Mouse (Mus musculus): ENCODE measurements around the gene Gm20388. TPM values are rescaled to one million over a fixed set of nuclear protein-coding genes. Genes with fewer than 3 reads are reported as not detected.

The Gm20388 gene
- total RNA-seq, 2 experiments from 2014 or later, result 1.3 to 8.5 TPM

GRCm38 (mm10) chr8:122803906-122804761, 2893.5 kb downstream of the Gm20388 start:
- DNase-seq (ENCODE audit: low spot score in 2 of 2), result no peak

DNA sequence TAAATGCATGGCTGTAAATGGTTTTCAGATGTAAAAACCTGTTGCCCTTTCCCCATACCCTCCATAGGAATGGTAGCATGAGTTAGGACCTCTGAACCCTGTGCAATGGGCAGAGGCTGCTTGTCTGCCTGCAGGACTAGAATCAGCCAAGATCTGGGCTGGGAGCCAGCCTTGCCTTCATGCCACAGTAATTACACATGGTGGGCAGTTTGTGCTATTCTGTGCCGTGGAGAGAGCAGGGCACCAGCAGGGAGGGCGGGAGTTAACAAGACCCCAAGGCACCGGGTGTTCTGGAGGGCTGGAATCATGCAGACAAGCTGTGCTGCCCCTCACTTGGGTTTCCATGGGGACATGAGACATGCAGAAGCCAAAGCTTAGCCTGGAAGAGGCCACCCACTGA, 2894.7 kb downstream of the Gm20388 start:
- DNase-seq (ENCODE audit: low spot score in 2 of 2), result no peak

DNA sequence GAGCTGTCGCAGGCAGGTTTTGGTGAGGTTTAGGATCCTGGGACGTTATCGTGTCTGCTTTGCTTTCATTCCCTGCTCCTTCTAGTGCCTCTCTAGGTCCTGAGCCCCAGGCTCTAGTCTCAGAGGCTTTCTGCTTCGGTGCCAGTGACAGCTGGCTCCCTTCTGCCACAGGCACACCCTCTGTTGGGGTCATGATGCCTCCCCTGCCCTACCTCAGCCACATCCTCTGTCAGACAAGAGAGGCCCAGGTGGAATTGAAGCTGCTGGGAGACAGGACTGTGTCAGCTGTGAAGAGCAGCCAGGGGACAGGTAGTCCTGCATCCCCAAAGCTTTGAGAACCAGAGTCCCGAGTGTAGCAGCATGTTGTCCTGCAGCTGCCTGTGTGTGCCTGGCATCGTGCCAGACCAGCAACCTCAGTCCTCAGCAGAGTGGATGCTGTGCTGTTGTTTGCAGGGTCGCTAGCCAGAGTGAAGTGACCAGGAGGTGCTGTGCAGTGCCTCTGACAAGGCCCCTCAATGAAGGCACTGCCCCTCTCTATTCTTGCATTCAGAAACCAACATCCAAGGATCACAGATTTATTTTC, 2896.4 kb downstream of the Gm20388 start:
- no peak for DNase-seq (ENCODE audit: low spot score in 2 of 2)

DNA sequence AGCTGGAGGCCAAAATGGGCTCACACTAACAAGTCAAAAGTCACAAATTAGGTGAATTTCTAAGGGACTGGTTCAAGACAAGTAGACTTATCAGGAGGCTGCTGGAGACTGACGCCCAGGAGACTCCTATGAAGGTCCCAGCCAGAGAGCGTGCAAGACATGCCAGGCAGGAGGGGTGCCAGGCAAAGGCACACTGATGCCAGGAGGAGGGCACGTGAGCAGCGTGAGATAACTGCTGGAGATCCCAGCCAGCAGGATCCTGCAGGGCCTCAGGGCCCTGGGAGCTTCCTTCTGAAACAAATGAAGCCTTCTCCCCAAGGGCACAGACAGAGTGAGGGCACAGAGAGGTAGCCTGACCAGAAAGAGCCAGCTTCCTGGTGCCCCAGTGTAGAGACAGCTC, 2897.3 kb downstream of the Gm20388 start:
- DNase-seq (ENCODE audit: low spot score in 2 of 2), result no peak

DNA sequence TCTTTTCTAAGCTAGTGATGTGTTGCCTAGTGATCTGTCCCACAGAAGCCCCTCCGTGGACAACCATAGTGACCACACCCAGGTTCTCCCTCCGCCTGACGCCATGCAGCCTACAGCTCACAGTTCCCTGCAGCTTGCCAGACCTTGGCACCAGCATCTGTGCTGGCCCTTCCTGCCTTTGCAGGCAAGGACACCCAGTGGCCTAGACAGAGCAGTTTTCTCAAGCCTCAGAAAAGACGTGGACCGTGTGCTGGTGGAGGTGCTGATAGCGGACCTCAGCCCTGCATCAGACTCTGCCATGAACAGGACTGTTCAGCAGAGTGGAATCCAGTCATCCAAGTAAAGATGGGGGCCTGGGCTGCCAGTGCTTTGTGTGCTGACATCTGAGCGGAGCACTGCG, 2899.7 kb downstream of the Gm20388 start:
- no peak for DNase-seq (ENCODE audit: low spot score in 2 of 2)

GRCm38 (mm10) chr8:122811870-122812494, 2901.3 kb downstream of the Gm20388 start:
- DNase-seq (ENCODE audit: low spot score in 2 of 2), result no peak

DNA sequence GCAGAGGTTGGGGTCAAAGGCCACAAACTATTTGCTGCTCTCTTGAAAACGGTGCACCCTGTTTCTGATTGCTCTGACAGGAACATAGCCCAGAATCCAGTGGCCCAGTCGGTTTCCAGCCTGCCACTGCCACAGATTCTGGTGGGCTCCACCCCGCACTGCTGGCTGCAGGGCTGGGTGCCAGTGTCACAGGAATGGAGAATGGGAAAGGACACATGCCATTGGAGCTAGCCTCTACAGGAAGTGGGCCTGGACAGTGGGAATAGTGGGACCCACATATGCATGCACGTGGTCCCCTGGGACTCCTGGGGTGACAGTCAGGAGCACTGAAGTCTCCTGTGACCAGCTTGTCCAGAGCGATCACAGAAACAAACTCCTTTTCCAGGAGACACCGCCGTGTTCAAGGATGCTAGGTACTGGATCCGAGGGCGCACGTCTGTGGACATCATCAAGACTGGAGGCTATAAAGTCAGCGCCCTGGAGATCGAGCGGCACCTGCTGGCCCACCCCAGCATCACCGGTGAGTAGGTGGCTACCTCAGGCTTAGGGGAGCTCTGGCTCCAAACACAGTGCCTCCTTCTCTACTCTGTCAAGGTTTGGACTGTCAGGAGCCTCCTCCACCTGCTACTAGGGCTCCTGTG, 2902.1 kb downstream of the Gm20388 start:
- DNase-seq (ENCODE audit: low spot score in 2 of 2), result no peak

- no peak for DNase-seq (ENCODE audit: low spot score in 2 of 2)
These were observed 2904.0 kb downstream of the Gm20388 start for GRCm38 (mm10) chr8:122814608-122815007.

GRCm38 (mm10) chr8:122816965-122817364, 2906.3 kb downstream of the Gm20388 start:
- DNase-seq (ENCODE audit: low spot score in 2 of 2), result no peak

GRCm38 (mm10) chr8:122817724-122818496, 2907.3 kb downstream of the Gm20388 start:
- no peak for DNase-seq (ENCODE audit: low spot score in 2 of 2)

DNA sequence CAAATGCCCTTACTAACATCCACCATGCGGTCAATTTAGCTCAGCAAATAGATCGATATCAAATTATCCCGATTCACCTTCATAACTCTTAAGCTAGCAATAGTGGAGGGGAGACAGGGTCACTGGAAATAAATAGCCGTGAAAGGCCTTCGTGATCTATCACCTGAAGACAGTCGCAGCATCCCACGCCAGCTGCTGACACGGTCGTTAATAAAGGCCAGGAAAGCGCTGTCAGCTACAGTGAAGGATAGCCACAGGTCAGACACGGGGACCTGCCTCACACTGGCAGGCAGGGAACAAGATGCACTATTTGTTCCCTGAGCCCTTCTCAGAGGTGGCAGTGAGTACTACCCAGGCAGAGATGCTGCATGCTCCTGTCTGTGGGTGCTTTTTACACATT, 2909.1 kb downstream of the Gm20388 start:
- no peak for DNase-seq (ENCODE audit: low spot score in 2 of 2)

DNA sequence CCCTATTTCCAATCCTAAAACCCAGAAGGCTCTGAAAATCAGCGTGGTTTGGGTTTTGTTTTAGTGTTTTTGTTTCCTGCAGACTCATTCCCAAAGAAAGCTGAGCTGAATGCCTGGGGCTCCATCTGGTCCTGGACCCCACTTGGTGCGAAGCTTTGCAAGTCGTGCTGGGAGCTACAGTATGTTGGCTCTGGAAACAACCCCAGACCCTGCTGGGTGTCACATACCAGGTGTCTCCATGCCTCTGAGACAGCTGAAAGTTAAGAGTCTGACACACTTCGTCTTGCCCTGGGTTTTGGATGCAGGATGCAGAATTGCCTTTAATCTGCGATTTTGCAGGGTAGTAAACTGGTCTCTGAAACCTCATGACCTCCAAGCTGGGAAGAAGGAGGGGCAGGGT, 2913.9 kb downstream of the Gm20388 start:
- DNase-seq (ENCODE audit: low spot score in 2 of 2), result no peak

- DNase-seq (ENCODE audit: low spot score in 2 of 2), result no peak
These were observed 2914.3 kb downstream of the Gm20388 start for GRCm38 (mm10) chr8:122824986-122825385.

DNA sequence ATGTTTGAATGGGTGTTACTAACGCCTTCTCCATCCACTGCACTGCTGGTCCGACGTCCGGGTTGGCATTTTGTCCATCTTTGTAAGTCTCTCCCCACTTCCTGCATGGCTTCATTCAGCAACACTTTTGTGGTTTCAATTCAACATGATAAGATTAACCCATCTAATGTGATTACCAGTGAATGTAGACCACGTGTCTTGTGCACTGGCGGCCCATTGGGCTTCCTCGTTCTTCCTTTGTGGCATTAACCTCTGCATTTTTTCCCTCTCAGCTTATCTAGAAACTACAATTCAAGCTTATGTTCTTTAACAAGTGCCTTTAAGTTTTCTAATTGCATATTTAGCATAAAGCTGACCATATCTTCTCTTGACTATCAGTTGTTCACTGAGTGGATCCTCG, 2914.8 kb downstream of the Gm20388 start:
- DNase-seq (ENCODE audit: low spot score in 2 of 2), result no peak

DNA sequence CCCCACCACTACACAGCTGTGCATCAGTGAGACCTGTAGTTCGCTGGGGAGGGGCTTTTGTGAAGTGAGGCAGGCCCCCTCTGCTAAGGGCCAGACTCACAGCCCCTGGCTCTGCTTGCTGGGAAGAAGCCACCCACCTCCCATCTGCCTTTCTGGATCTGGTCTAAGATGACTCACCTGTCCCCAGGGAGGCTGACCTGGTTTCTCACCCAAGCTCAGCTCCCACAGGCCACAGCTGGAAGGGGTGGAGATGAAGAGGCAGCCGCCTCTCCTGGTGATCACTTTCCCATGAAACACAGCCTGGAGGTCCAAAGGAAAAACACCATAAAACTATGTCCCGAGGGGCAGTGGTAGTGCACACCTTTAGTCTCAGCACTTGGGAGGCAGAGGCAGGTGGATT, 2918.8 kb downstream of the Gm20388 start:
- no peak for DNase-seq (ENCODE audit: low spot score in 2 of 2)

GRCm38 (mm10) chr8:122830349-122831061, 2919.9 kb downstream of the Gm20388 start:
- DNase-seq (ENCODE audit: low spot score in 2 of 2), result peak; percentile 92 to 96

GRCm38 (mm10) chr8:122834416-122834815, 2923.8 kb downstream of the Gm20388 start:
- DNase-seq (ENCODE audit: low spot score in 2 of 2), result no peak

GRCm38 (mm10) chr8:122834971-122835370, 2924.3 kb downstream of the Gm20388 start:
- DNase-seq (ENCODE audit: low spot score in 2 of 2), result peak; percentile 75 to 76

- no peak for DNase-seq (ENCODE audit: low spot score in 2 of 2)
These were observed 2925.6 kb downstream of the Gm20388 start for GRCm38 (mm10) chr8:122836199-122836598.

GRCm38 (mm10) chr8:122836696-122837095, 2926.1 kb downstream of the Gm20388 start:
- no peak for DNase-seq (ENCODE audit: low spot score in 2 of 2)

Data from adrenal gland, adult 18-20 months (tissue).